16 mouse cellular contexts compared by ENCODE assay signal in genomic region chr9:96746527-96746926, GRCm38 (mm10).
"Had no signal": no experiment of that assay in that cellular context is flagged by ENCODE, and none has a peak within 500 bp of the region (broad histone marks: within the 10 kb centered on the region; RNA-seq: fewer than 3 reads in every experiment).

No protein-coding gene starts in this region.

- H3K9me3 ChIP-seq: neural tube, embryonic 15.5 days; stomach, embryonic 15.5 days had no signal

- H3K9ac ChIP-seq: neural tube, embryonic 13.5 days; neural tube, embryonic 15.5 days; stomach, embryonic 15.5 days had no signal

- H3K4me2 ChIP-seq: neural tube, embryonic 13.5 days; neural tube, embryonic 15.5 days; stomach, embryonic 15.5 days had no signal

- H3K27me3 ChIP-seq: neural tube, embryonic 13.5 days; neural tube, embryonic 15.5 days; stomach, embryonic 15.5 days had no signal

- H3K27ac ChIP-seq: neural tube, embryonic 13.5 days; neural tube, embryonic 15.5 days; stomach, embryonic 15.5 days; stomach, postnatal 0 days had no signal

- DNase-seq: retina, postnatal 1 day; right cerebral cortex, adult 18-20 months; right cerebral cortex, postnatal 14 days; right cerebral cortex, postnatal 25 days; right cerebral cortex, postnatal 4 days; spleen, adult 18-20 months; thymus, adult 18-20 months; thymus, adult 2 months; thymus, postnatal 14 days; thymus, postnatal 25 days; thymus, postnatal 36 days; thymus, postnatal 4 days had no signal

- H3K36me3 ChIP-seq: neural tube, embryonic 13.5 days; neural tube, embryonic 15.5 days; stomach, embryonic 15.5 days had no signal

- H3K4me3 ChIP-seq: neural tube, embryonic 13.5 days; neural tube, embryonic 15.5 days; stomach, embryonic 15.5 days had no signal

- H3K4me1 ChIP-seq: neural tube, embryonic 13.5 days; neural tube, embryonic 15.5 days; stomach, embryonic 15.5 days had no signal
